Mouse (Mus musculus) stomach, embryonic 14.5 days (tissue): ENCODE measurements around the gene Sgip1. TPM values are rescaled to one million over a fixed set of nuclear protein-coding genes. Genes with fewer than 3 reads are reported as not detected.

Source experiments
- ATAC-seq: fragments of 200-750 bp; cut with Nextera tagmentation; 2 replicates; pipeline ENCODE4 v1.8.0; 2017; ENCODE audit warnings: low read depth, moderate TSS enrichment; ENCODE audit not compliant: insufficient number of reproducible peaks, insufficient read depth, low FRiP score
- H3K27ac ChIP-seq: fragments of 300-500 bp; sonication (generic); 2 replicates; pipeline ENCODE4 v1.5.1; 2014; ENCODE audit warnings: mild to moderate bottlenecking, low read length, moderate library complexity, mixed read lengths
- H3K27me3 ChIP-seq: fragments of 300-500 bp; sonication (generic); 2 replicates; pipeline ENCODE4 v1.6.1; 2014; ENCODE audit warnings: low read length, control low read depth, mixed read lengths; ENCODE audit not compliant: control insufficient read depth, insufficient read depth
- H3K36me3 ChIP-seq: fragments of 300-500 bp; sonication (generic); 2 replicates; pipeline ENCODE4 v1.6.1; 2014; ENCODE audit warnings: mild to moderate bottlenecking, control low read depth, low read length, moderate library complexity, mixed read lengths; ENCODE audit not compliant: control insufficient read depth, insufficient read depth
- H3K4me1 ChIP-seq: fragments of 300-500 bp; sonication (generic); 2 replicates; pipeline ENCODE4 v1.6.1; 2014; ENCODE audit warnings: low read length, control low read depth, mixed read lengths; ENCODE audit not compliant: control insufficient read depth, insufficient read depth
- H3K4me2 ChIP-seq: fragments of 300-500 bp; sonication (generic); replicated peaks from 2 replicates; pipeline ENCODE4 v1.6.1; 2014; ENCODE audit warnings: low read depth, low read length, control low read depth
- H3K4me3 ChIP-seq: fragments of 300-500 bp; sonication (generic); 2 replicates; pipeline ENCODE4 v1.5.1; 2014; ENCODE audit warnings: low read depth, low read length, control low read depth
- H3K9ac ChIP-seq: fragments of 300-500 bp; sonication (generic); replicated peaks from 2 replicates; pipeline ENCODE4 v1.6.1; 2014; ENCODE audit warnings: low read depth, mild to moderate bottlenecking, control low read depth, low read length, moderate library complexity, mixed read lengths
- H3K9me3 ChIP-seq: fragments of 300-500 bp; sonication (generic); 2 replicates; pipeline ENCODE4 v1.6.1; 2016; ENCODE audit warnings: low read depth, low read length, control low read depth; ENCODE audit not compliant: control insufficient read depth
- WGBS: fragments of 180-500 bp; shearing (Covaris S2); extraction: QIAGEN DNeasy Blood & Tissue Kit; methylation state at CpG from one replicate; pipeline ENCODE4 v1.1.7; 2014; 5-methylcytosine and 5-hydroxymethylcytosine counted together
- polyA plus RNA-seq: library from polyadenylated mRNA; unstranded; fragments of >200 nt; fragmentation: Nextera tagmentation; extraction: Ambion mirVana; gene quantifications from 2 replicates; pipeline ENCODE4 v1.2.1, GENCODE M21; 2014

Sgip1 gene
- polyA plus RNA-seq, 1 experiment from 2014 or later, result 10.4 TPM

DNA sequence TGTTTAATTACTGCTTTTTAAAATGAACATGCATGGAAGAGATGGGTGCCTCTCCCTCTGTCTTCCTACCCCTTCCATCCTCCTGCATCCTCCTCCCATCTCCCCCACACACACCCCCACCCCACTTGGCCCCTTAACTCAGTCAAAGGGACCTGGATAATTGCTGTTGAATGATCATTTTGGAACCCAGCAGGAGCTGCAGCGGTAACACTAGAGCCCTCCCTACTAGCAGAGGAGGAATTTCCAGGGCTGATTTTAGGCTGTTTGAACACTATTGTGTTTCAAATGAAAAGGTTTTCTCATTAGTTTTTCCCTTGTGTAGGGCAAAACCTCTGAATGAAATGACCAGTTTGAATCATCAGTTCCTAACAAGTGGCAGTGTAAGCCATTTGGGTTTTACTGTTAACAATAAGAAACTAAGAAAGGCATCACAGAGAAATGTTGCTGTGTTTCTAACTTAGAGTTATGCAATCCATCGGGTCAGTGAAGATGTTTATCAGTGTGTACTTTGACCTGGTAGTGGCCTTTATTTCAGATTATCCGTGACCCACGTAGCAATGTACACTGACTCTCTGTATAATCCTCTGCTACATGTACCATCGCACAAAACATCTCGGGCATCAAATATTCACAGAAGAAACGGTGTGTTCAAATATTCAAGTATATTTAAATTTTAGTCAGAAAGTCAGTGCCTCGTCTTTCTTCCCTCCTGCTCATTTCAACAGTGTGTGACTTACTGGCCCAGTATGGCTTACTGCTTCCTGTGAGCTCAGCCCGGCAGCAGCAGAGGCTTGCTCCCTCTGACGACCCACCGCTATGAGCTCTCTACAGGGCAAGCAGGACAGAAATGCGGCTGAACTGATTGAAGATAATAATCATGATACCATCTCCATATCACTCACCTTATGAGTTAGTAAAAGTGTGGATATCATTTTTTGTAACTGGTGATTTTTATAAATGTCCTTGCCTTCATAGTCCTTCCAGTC lies 235.5 kb downstream of the Sgip1 start:
- no peak for ATAC-seq
- Histone ChIP-seq H3K27me3 (no peaks in the 10 kb centered on the region), H3K4me3 (no peak overlapping the region), H3K27ac (no peak overlapping the region), H3K9ac (no peak overlapping the region), H3K4me1 (0 out of 2 replicates have a peak, but pooled peaks cover 3% of the 10 kb centered on the region), H3K9me3 (no peaks in the 10 kb centered on the region), H3K36me3 (no peaks in the 10 kb centered on the region), H3K4me2 (no peak overlapping the region)
- 56% methylated on average over 12 of the region's 12 CpGs for WGBS

DNA sequence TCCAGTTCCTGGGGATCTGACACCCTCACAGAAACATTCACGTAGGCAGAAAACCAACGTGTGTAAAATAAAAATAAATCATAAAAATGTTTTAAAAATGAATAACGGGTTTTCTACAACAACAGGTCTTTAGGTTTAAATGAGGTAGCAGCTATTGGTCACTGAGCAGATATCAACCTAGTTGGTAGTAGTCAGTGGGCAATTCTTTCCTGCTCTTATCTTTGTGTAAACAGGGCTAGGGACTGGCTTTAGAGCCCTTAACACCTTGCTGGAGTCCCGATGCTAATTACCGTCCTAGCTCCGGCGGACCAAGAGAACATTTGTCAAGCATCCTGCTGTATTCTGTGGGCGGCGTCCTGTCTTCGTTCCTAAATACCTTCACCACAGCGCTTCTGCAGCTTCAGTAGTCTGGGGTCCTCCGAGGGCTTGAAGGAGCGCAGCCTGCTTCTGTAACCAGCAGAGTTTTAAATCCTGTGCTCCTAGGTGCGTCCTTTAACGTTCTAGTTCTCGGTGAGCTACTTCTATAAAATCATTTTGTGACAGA lies 236.8 kb downstream of the Sgip1 start:
- Histone ChIP-seq H3K4me3 (no peak overlapping the region), H3K4me1 (0 out of 2 replicates have a peak, but pooled peaks cover 3% of the 10 kb centered on the region), H3K4me2 (peak overlapping the region; percentile 48), H3K27ac (no peak overlapping the region), H3K36me3 (no peaks in the 10 kb centered on the region), H3K27me3 (no peaks in the 10 kb centered on the region), H3K9ac (no peak overlapping the region), H3K9me3 (no peaks in the 10 kb centered on the region)
- no peak for ATAC-seq
- WGBS, result 10% methylated on average over 16 of the region's 16 CpGs

DNA sequence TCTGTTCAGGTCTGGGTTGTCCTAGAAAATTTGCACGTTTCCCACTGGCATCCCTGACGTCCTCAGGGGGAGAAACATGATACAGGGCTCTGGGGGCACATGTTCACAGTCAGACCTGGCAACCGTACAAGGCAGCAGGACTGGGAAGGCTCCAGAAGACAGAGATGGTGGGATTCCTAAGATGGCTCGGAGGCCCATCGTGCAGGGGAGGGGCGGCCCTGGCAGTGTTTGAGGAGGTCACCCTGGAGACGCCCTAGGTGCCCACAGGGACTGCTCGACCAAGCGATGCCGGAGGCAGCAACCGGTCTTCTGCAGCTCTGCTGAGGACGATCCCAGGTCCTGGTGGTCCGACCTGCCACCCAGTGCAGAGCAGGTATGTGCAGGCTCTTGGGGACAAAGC lies 237.3 kb downstream of the Sgip1 start, which contains the start of gene Tctex1d1:
Gene Tctex1d1, plus strand, starts transcription at position 167 of the 400 bp plus-strand sequence.
- Histone ChIP-seq H3K4me2 (peak within 1 kb of the TSS; percentile 48), H3K9me3 (no peaks in the 10 kb centered on the region), H3K36me3 (no peaks in the 10 kb centered on the region), H3K4me1 (0 out of 2 replicates have a peak, but pooled peaks cover 3% of the 10 kb centered on the region), H3K27me3 (no peaks in the 10 kb centered on the region), H3K9ac (no peak within 1 kb of the TSS), H3K4me3 (peak within 1 kb of the TSS; percentile 13), H3K27ac (no peak within 1 kb of the TSS)
- peak; percentile 46; the same call in 1 of the 2 replicates for ATAC-seq
- WGBS, result 1% methylated on average over 13 of the region's 13 CpGs

DNA sequence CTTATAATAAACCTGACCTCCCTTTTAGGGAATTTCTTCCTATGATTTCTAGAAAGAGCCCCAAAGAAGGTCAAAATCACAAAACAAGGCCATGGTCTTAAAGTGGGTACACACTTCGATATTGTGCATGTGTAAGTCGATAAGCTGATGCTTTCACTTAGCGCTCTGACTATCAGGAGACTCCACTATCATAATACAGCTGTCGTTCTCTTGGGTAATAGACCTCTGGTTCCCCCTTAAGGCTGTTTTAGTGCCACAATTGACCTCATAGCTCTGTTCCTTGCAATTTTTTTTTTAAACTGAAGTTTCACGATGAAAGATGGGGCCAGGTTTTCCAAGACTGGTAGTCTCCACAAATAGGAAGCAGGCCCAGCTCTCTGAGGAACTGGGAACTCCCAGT lies 238.3 kb downstream of the Sgip1 start:
- no peak overlapping the region for H3K9ac ChIP-seq
- H3K36me3 ChIP-seq, result no peaks in the 10 kb centered on the region
- no peak overlapping the region for H3K27ac ChIP-seq
- H3K9me3 ChIP-seq, result no peaks in the 10 kb centered on the region
- H3K4me1 ChIP-seq, result 0 out of 2 replicates have a peak, but pooled peaks cover 3% of the 10 kb centered on the region
- ATAC-seq, result no peak
- no peak overlapping the region; the same call in 1 of the 2 replicates for H3K4me3 ChIP-seq
- H3K27me3 ChIP-seq, result no peaks in the 10 kb centered on the region
- no peak overlapping the region for H3K4me2 ChIP-seq
- WGBS, result 51% methylated on average over 5 of the region's 5 CpGs

DNA sequence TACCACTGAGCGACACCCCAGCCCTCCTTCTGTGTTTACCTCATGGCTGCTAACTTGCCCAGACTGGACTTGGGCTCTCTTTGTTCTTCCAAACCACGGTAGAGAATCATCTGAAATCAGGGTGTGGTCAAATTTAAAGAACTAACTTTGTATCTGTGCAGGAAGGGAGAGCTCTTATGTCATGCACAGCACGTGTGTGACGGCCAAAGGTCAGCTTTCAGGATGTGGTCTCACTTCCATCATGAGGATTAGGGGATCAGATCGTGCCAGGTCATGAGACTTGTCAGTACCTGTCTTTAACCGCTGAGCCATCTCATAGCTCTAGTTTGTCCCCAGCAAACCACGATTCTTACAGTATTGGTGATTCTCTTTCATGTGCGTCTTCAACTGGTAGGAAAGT lies 240.6 kb downstream of the Sgip1 start:
- no peak overlapping the region for H3K27ac ChIP-seq
- no peak overlapping the region for H3K9ac ChIP-seq
- H3K27me3 ChIP-seq, result no peaks in the 10 kb centered on the region
- ATAC-seq, result no peak
- no peaks in the 10 kb centered on the region for H3K36me3 ChIP-seq
- no peak overlapping the region for H3K4me3 ChIP-seq
- 0 out of 2 replicates have a peak, but pooled peaks cover 3% of the 10 kb centered on the region for H3K4me1 ChIP-seq
- no peak overlapping the region for H3K4me2 ChIP-seq
- H3K9me3 ChIP-seq, result no peaks in the 10 kb centered on the region
- WGBS, result 71% methylated on average over 8 of the region's 8 CpGs

DNA sequence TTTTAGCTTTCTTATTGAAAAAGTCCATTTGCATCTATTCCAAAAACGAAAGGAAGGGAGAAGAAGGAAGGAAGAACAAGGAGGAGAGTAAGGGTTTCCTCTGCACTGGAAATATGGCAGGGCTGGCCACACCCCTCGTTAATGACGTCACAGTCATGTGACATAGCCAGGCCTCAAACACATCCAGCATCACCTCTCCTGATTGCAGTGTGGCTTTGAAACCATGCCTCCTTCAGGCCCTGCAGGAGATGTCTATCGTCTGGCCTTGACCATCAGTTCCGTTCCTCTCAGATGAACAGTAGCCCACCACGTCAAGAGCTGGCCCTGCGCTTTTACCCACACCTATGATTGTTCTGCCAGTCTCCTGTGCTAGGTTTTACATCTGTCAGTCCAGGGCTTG lies 245.1 kb downstream of the Sgip1 start:
- Histone ChIP-seq H3K9ac (no peak overlapping the region), H3K9me3 (no peaks in the 10 kb centered on the region), H3K4me3 (no peak overlapping the region), H3K4me2 (no peak overlapping the region), H3K36me3 (no peaks in the 10 kb centered on the region), H3K27ac (no peak overlapping the region), H3K27me3 (no peaks in the 10 kb centered on the region), H3K4me1 (no peaks in the 10 kb centered on the region)
- no peak for ATAC-seq
- 71% methylated on average over 7 of the region's 7 CpGs for WGBS

DNA sequence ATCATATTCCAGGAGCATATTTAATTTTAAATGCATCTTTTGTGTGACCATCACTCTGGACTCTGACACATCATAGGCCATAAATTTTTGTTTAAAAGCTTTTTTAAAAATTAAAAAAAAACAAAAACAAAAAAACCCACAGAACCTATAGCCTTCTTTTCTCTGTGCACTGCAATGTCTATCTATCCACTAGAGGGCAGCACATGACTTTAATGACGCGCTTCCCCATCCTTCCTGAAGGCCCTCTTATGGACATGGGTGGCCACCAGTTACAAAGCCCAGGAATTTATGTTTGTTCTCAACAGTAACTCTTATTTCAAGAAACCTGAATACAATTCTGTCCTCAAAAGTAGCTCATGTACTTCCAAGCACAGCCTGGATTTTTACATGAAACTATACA lies 245.8 kb downstream of the Sgip1 start:
- WGBS, result 4% methylated on average over 2 of the region's 2 CpGs
- H3K4me3 ChIP-seq, result no peak overlapping the region
- no peaks in the 10 kb centered on the region for H3K9me3 ChIP-seq
- no peak overlapping the region for H3K9ac ChIP-seq
- ATAC-seq, result peak; percentile 74; the same call in 1 of the 2 replicates
- H3K27ac ChIP-seq, result no peak overlapping the region
- no peaks in the 10 kb centered on the region for H3K4me1 ChIP-seq
- no peak overlapping the region for H3K4me2 ChIP-seq
- H3K36me3 ChIP-seq, result no peaks in the 10 kb centered on the region
- H3K27me3 ChIP-seq, result no peaks in the 10 kb centered on the region

- Histone ChIP-seq H3K9me3 (no peaks in the 10 kb centered on the region), H3K27me3 (no peaks in the 10 kb centered on the region), H3K4me1 (no peaks in the 10 kb centered on the region), H3K36me3 (no peaks in the 10 kb centered on the region), H3K27ac (no peak overlapping the region), H3K4me3 (no peak overlapping the region), H3K4me2 (no peak overlapping the region), H3K9ac (no peak overlapping the region)
- no peak for ATAC-seq
- WGBS, result 70% methylated on average over 4 of the region's 4 CpGs
Observed at GRCm38 (mm10) chr4:102987325-102987724, 246.2 kb downstream of the Sgip1 start.
